Comparison of ENCODE assay signal across 18 mouse cellular contexts in the genomic region with DNA sequence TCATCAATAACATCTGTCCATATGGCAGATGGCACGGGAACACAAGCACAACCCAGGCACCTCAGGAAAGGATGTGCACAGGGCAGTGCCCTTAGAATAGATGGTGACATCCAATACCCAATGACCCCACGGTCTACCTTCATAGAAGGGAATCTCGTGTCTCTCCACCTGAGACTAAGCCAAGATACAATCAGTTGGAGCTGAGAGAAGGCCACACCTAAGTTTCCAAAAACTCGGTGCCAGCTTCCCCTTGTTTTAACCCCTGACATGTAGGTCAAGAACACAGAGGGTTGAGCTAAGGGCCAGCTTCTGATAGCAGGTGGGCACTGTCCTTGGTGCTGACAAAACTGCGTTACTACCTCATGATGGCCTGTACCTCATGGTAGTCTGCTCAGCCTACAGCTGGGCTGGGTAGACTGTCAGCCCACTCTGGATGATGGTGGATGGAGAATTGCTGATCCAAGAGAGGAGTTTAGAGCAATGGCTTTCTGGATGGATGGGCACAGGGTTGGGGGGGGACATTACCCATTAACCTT.
DNase-seq lines count a peak whose midpoint lies in the region; ATAC-seq and TF ChIP-seq lines count a peak whose summit lies in the region.
"Had no signal": no experiment of that assay in that cellular context is flagged by ENCODE, and none has a peak within 500 bp of the region (broad histone marks: within the 10 kb centered on the region; RNA-seq: fewer than 3 reads in every experiment).

No protein-coding gene starts in this region.

- no peak overlapping the region for H3K27ac ChIP-seq in forebrain, embryonic 15.5 days (replicated peaks)
- no peak overlapping the region for H3K27ac ChIP-seq in forebrain, embryonic 10.5 days
- H3K27ac ChIP-seq in midbrain, embryonic 11.5 days (ENCODE audit: low read depth, low read length): no peak overlapping the region
- no peak overlapping the region for H3K27ac ChIP-seq in midbrain, postnatal 0 days (ENCODE audit: low read depth, low read length)
- H3K27ac ChIP-seq: heart, embryonic 15.5 days; limb, embryonic 15.5 days; midbrain, embryonic 12.5 days had no signal

- H3K36me3 ChIP-seq in forebrain, embryonic 15.5 days: no peaks in the 10 kb centered on the region
- H3K36me3 ChIP-seq in forebrain, embryonic 10.5 days (replicated peaks): no peaks in the 10 kb centered on the region
- H3K36me3 ChIP-seq in midbrain, embryonic 11.5 days (ENCODE audit: control insufficient read depth, insufficient read depth, low read length): no peaks in the 10 kb centered on the region
- no peaks in the 10 kb centered on the region for H3K36me3 ChIP-seq in midbrain, postnatal 0 days (ENCODE audit: insufficient read depth, low read length)
- H3K36me3 ChIP-seq: heart, embryonic 15.5 days; limb, embryonic 15.5 days; midbrain, embryonic 12.5 days had no signal

- no peak for TF ChIP-seq CTCF in midbrain, postnatal 0 days (IDR thresholded peaks at IDR 0.05)

- no peak overlapping the region for H3K9ac ChIP-seq in forebrain, embryonic 15.5 days (replicated peaks)
- H3K9ac ChIP-seq in midbrain, embryonic 11.5 days (ENCODE audit: low read length): no peak overlapping the region
- H3K9ac ChIP-seq in midbrain, postnatal 0 days (replicated peaks; ENCODE audit: low read length, poor library complexity, severe bottlenecking): no peak overlapping the region
- H3K9ac ChIP-seq: heart, embryonic 15.5 days; limb, embryonic 15.5 days; midbrain, embryonic 12.5 days had no signal

- WGBS in forebrain, embryonic 15.5 days: 78% methylated on average over 5 of the region's 5 CpGs
- WGBS in forebrain, embryonic 10.5 days: 67% methylated on average over 5 of the region's 5 CpGs
- WGBS in midbrain, embryonic 11.5 days: 77% methylated on average over 5 of the region's 5 CpGs
- WGBS in midbrain, postnatal 0 days: 87% methylated on average over 5 of the region's 5 CpGs

- ATAC-seq in forebrain, embryonic 15.5 days (replicated peaks): peak; percentile 46; the same call in 1 of the 2 replicates
- ATAC-seq in midbrain, embryonic 11.5 days (ENCODE audit: low FRiP score): no peak
- ATAC-seq in midbrain, postnatal 0 days (ENCODE audit: low FRiP score): no peak

- H3K4me3 ChIP-seq in forebrain, embryonic 15.5 days: no peak overlapping the region
- no peak overlapping the region for H3K4me3 ChIP-seq in forebrain, embryonic 10.5 days
- no peak overlapping the region for H3K4me3 ChIP-seq in midbrain, embryonic 11.5 days (ENCODE audit: low read depth, low read length)
- no peak overlapping the region for H3K4me3 ChIP-seq in midbrain, postnatal 0 days (ENCODE audit: low read depth, low read length)
- H3K4me3 ChIP-seq: heart, embryonic 15.5 days; limb, embryonic 15.5 days; midbrain, embryonic 12.5 days had no signal

- no peaks in the 10 kb centered on the region for H3K9me3 ChIP-seq in forebrain, embryonic 15.5 days
- no peaks in the 10 kb centered on the region for H3K9me3 ChIP-seq in forebrain, embryonic 10.5 days
- H3K9me3 ChIP-seq in midbrain, embryonic 11.5 days (ENCODE audit: control insufficient read depth, low read length): no peaks in the 10 kb centered on the region
- H3K9me3 ChIP-seq in midbrain, postnatal 0 days (ENCODE audit: low read length): no peaks in the 10 kb centered on the region
- H3K9me3 ChIP-seq: heart, embryonic 15.5 days; limb, embryonic 15.5 days; midbrain, embryonic 12.5 days had no signal

- peaks cover 9% of the 10 kb centered on the region for H3K4me1 ChIP-seq in forebrain, embryonic 15.5 days
- H3K4me1 ChIP-seq in forebrain, embryonic 10.5 days: peaks cover 10% of the 10 kb centered on the region; the same call in 1 of the 2 replicates
- peaks cover 2% of the 10 kb centered on the region for H3K4me1 ChIP-seq in midbrain, embryonic 11.5 days (ENCODE audit: control insufficient read depth, insufficient read depth, low read length)
- H3K4me1 ChIP-seq in midbrain, postnatal 0 days (ENCODE audit: insufficient read depth, low read length): peaks cover 4% of the 10 kb centered on the region; the same call in 1 of the 2 replicates
- H3K4me1 ChIP-seq: heart, embryonic 15.5 days; limb, embryonic 15.5 days had no signal

- DNase-seq in forebrain, embryonic 10.5 days (ENCODE audit: extremely low spot score, low spot score): no peak
- peak; percentile 54 for DNase-seq in midbrain, embryonic 11.5 days (ENCODE audit: low spot score, missing footprints)
- no peak for DNase-seq in midbrain, postnatal 0 days (ENCODE audit: low spot score)
- DNase-seq in embryo, embryonic 11 days: peak; percentile 50
- DNase-seq in mesoderm, embryonic 11.5 days (ENCODE audit: low read depth, low spot score): peak; percentile 41
- no peak for DNase-seq in thymus, postnatal 0 days (ENCODE audit: low spot score)
- DNase-seq in thymus, postnatal 14 days: no peak
- DNase-seq: adrenal gland, adult 2 months; cerebellum, adult 18-20 months; gastrocnemius, postnatal 10 days; heart, adult 18-20 months; kidney, postnatal 25 days; layer of hippocampus, adult 9-11 months; lung, postnatal 4 days had no signal

- no peaks in the 10 kb centered on the region for H3K27me3 ChIP-seq in forebrain, embryonic 15.5 days
- no peaks in the 10 kb centered on the region for H3K27me3 ChIP-seq in forebrain, embryonic 10.5 days (ENCODE audit: poor library complexity, severe bottlenecking)
- H3K27me3 ChIP-seq in midbrain, embryonic 11.5 days (ENCODE audit: control insufficient read depth, insufficient read depth, low read length): no peaks in the 10 kb centered on the region
- H3K27me3 ChIP-seq in midbrain, postnatal 0 days (ENCODE audit: insufficient read depth, low read length): no peaks in the 10 kb centered on the region
- H3K27me3 ChIP-seq: heart, embryonic 15.5 days; limb, embryonic 15.5 days; midbrain, embryonic 12.5 days had no signal

- no peak overlapping the region for H3K4me2 ChIP-seq in forebrain, embryonic 15.5 days (replicated peaks)
- H3K4me2 ChIP-seq in midbrain, embryonic 11.5 days: no peak overlapping the region
- no peak overlapping the region for H3K4me2 ChIP-seq in midbrain, postnatal 0 days (ENCODE audit: low read depth, low read length, poor library complexity, severe bottlenecking)
- H3K4me2 ChIP-seq: heart, embryonic 15.5 days; limb, embryonic 15.5 days; midbrain, embryonic 12.5 days had no signal

Comparison
In these comparisons a context has a peak if more than half of its experiments do, and no peak if none do; other contexts are left out.
1. DNase-seq: peak in midbrain, embryonic 11.5 days (single experiment), embryo, embryonic 11 days (single experiment) and mesoderm, embryonic 11.5 days (single experiment); none in forebrain, embryonic 10.5 days (single experiment), midbrain, postnatal 0 days (single experiment), thymus, postnatal 0 days (single experiment) and thymus, postnatal 14 days (single experiment).